Mouse (Mus musculus) megakaryocyte, embryonic 14.5 days (primary cell): ENCODE results near the gene Aebp2.

Experiments used
- FLI1 ChIP-seq: IDR thresholded peaks from 2 replicates; pipeline ENCODE4 v1.6.1; 2012; ENCODE audit warnings: low read length, inconsistent platforms, mixed read lengths
- GATA1 ChIP-seq: IDR thresholded peaks from 3 replicates; pipeline ENCODE4 v1.6.1; 2012; ENCODE audit warnings: mixed read lengths, low read length, inconsistent platforms, borderline replicate concordance

GRCm38 (mm10) chr6:140705132-140705531 is 82.7 kb downstream of the Aebp2 start:
- TF ChIP-seq GATA1 (no peak), FLI1 (no peak)
